Mouse (Mus musculus) forebrain, embryonic 10.5 days (tissue): ENCODE results near the gene Llcfc1. TPM values are rescaled to one million over a fixed set of nuclear protein-coding genes. Genes with fewer than 3 reads are reported as not detected.

Experiments used
- DNase-seq: peaks from one replicate; pipeline ENCODE4 v3.0.0-alpha.2; 2017; ENCODE audit warnings: low spot score; ENCODE audit errors: extremely low spot score
- H3K27ac ChIP-seq: fragments of 300-500 bp; sonication (generic); 2 replicates; pipeline ENCODE4 v1.5.1; 2016; ENCODE audit warnings: mild to moderate bottlenecking
- H3K27me3 ChIP-seq: fragments of 300-500 bp; sonication (generic); 2 replicates; pipeline ENCODE4 v1.6.1; 2016; ENCODE audit warnings: mild to moderate bottlenecking; ENCODE audit not compliant: poor library complexity, severe bottlenecking
- H3K36me3 ChIP-seq: fragments of 300-500 bp; sonication (generic); replicated peaks from 2 replicates; pipeline ENCODE4 v1.6.1; 2016; ENCODE audit warnings: mild to moderate bottlenecking, moderate library complexity
- H3K4me1 ChIP-seq: fragments of 300-500 bp; sonication (generic); 2 replicates; pipeline ENCODE4 v1.6.1; 2016
- H3K4me3 ChIP-seq: fragments of 300-500 bp; sonication (generic); 2 replicates; pipeline ENCODE4 v1.5.1; 2016; ENCODE audit warnings: mild to moderate bottlenecking, moderate library complexity
- H3K9me3 ChIP-seq: fragments of 300-500 bp; sonication (generic); 2 replicates; pipeline ENCODE4 v1.6.1; 2016; ENCODE audit warnings: mild to moderate bottlenecking, moderate library complexity
- WGBS: fragments of 180-500 bp; shearing (Covaris S2); methylation state at CpG from one replicate; pipeline ENCODE4 v1.1.7; 2016; 5-methylcytosine and 5-hydroxymethylcytosine counted together
- polyA plus RNA-seq: library from polyadenylated mRNA; unstranded; fragments of >200 nt; fragmentation: Nextera tagmentation; extraction: Ambion mirVana; gene quantifications from 2 replicates; pipeline ENCODE4 v1.2.1, GENCODE M21; 2016

Gene Llcfc1
- polyA plus RNA-seq, 1 experiment from 2014 or later = not detected

DNA sequence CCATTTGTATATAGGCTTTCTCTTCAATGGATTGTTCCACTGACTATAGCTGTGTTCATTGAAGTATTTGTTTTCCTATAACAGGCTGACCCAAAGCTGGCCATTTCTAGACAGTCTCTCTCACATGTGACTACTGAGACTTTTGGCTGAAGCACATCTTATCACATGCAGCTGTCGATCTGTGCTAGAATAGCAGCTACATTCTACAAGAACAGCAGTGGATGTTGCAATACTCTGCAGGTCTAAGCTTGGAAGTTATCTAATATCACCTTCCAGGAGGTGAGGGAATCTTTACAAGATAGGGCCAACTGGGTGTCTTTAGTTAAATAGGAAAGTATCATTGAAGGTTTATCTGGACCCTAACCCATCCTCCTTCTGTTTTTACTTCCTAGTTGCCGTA lies 37.2 kb downstream of the Llcfc1 start:
- no peaks in the 10 kb centered on the region for H3K9me3 ChIP-seq
- H3K27me3 ChIP-seq = no peaks in the 10 kb centered on the region
- H3K27ac ChIP-seq = no peak overlapping the region
- 87% methylated on average over 2 of the region's 2 CpGs for WGBS
- H3K4me3 ChIP-seq = no peak overlapping the region
- no peaks in the 10 kb centered on the region for H3K4me1 ChIP-seq
- no peak for DNase-seq
- no peaks in the 10 kb centered on the region for H3K36me3 ChIP-seq

DNA sequence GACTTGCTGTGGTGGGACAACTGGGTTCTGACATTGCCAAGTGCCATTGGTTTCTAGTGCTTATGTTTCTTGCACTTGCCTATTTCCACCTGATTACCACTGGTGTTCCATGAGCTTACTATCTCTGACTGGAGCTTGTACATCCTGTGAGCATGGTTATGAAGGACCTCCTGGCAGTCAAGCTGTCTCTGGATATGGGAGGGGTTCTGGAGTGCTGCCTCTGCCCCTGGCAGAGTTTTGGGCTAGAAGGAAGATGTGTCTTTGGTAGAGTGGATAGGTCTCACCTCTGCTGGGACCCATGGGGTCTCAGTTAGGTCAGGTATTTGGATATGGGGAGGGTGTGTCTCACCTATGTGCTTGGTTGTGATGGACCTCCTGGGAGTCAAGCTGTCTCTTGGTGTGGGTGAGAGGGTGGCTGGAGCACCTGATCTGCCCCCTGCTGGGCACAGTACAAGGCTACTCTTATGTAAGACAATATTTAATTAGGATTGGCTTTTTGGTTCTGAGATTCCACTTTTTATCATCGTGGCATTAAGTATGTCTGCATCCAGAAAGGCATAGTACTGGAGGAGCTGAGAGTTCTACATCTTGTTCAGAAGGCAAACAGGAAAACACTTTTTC lies 43.9 kb downstream of the Llcfc1 start:
- Histone ChIP-seq H3K36me3 (no peaks in the 10 kb centered on the region), H3K4me1 (no peaks in the 10 kb centered on the region), H3K4me3 (no peak overlapping the region), H3K27me3 (no peaks in the 10 kb centered on the region), H3K9me3 (no peaks in the 10 kb centered on the region), H3K27ac (no peak overlapping the region)
- no peak for DNase-seq
- 82% methylated on average over 1 of the region's 1 CpGs for WGBS

DNA sequence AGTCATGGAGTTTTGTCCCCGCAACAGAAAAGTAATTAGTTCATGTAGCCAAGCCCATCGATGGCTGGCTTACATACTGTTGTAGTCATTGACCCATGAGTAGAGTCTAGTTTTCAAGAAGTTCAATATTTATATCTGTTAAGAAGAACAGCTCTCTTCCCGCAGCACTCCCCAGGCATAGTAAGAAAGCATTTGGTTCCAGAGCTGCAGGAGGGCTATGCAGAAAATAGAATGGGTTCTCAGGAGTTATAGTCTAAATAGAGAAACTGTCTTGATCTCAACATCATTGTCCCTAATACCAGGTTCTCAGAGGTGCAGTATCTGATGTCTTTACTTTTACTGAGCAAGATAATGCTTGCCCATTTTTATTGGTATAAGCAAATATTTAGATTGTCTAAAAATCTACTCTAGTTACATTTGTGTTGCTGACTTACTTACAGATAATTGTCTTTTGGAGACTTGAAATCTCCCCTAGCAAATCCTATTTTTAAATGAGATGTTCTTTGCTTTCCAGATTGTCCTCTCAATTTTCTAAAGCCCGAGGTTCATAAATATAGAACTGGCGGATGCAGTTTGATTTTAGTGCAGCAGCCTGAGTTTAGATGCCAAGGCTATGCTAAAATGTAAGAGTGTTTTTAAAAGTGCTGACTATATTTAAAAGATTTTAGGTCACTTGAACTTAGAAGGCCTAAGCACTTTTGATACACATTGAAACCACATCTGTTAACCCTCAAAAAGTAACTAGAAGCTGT lies 50.7 kb downstream of the Llcfc1 start:
- H3K4me3 ChIP-seq = no peak overlapping the region
- DNase-seq = no peak
- no peaks in the 10 kb centered on the region for H3K27me3 ChIP-seq
- H3K4me1 ChIP-seq = no peaks in the 10 kb centered on the region
- 94% methylated on average over 5 of the region's 5 CpGs for WGBS
- no peaks in the 10 kb centered on the region for H3K9me3 ChIP-seq
- H3K36me3 ChIP-seq = no peaks in the 10 kb centered on the region
- no peak overlapping the region for H3K27ac ChIP-seq

Other genes with a start within 250 kb of the Llcfc1 start
- gene Gm10334, start 238.3 kb upstream of the Llcfc1 start, polyA plus RNA-seq = not detected in 2 replicates
- gene Prss1, start 225.5 kb upstream of the Llcfc1 start, polyA plus RNA-seq = not detected in 2 replicates
- not detected in 2 replicates for gene Prss2, start 162.6 kb upstream of the Llcfc1 start, polyA plus RNA-seq
- gene Ephb6, start 78.9 kb upstream of the Llcfc1 start, polyA plus RNA-seq = 14.6 and 16.6 TPM in 2 replicates
- gene Trpv6, start 48.0 kb upstream of the Llcfc1 start, polyA plus RNA-seq = 0.16 and 0.25 TPM in 2 replicates
- gene Trpv5, start 3.7 kb upstream of the Llcfc1 start, polyA plus RNA-seq = not detected in 2 replicates
- gene Kel, start 19.9 kb downstream of the Llcfc1 start, polyA plus RNA-seq = 7.7 and 10.9 TPM in 2 replicates
- not detected in 2 replicates for gene Olfr459, start 90.7 kb downstream of the Llcfc1 start, polyA plus RNA-seq
- gene Pip, start 163.1 kb downstream of the Llcfc1 start, polyA plus RNA-seq = not detected in 2 replicates
- gene Sval2, start 168.6 kb downstream of the Llcfc1 start, polyA plus RNA-seq = not detected in 2 replicates